Mouse (Mus musculus): ENCODE data around the gene L3mbtl1.

- no peak for TF ChIP-seq TCF12 (IDR thresholded peaks at IDR 0.05; ENCODE audit: insufficient read depth, poor library complexity, severe bottlenecking)
- no peak for TF ChIP-seq MAX (IDR thresholded peaks at IDR 0.05; ENCODE audit: low read depth)
- no peak for TF ChIP-seq POLR2A (IDR thresholded peaks at IDR 0.05; ENCODE audit: insufficient read length, low read depth)
- no peak for TF ChIP-seq USF1 (IDR thresholded peaks at IDR 0.05; ENCODE audit: low read depth)
- no peak for TF ChIP-seq MYOG (IDR thresholded peaks at IDR 0.05; ENCODE audit: control insufficient read depth in 1 of 3, insufficient read depth in 1 of 3, insufficient read length in 2 of 3, low read depth in 2 of 3)
- no peak for TF ChIP-seq POLR2AphosphoS2 (IDR thresholded peaks at IDR 0.05; ENCODE audit: insufficient read length, low read depth)
- TF ChIP-seq MYOD1 (IDR thresholded peaks at IDR 0.05; ENCODE audit: control insufficient read depth in 1 of 3, insufficient read length in 2 of 3, low read depth in 2 of 3), result no peak
- TF ChIP-seq REST (IDR thresholded peaks at IDR 0.05; ENCODE audit: insufficient read depth, insufficient read length), result no peak
- TF ChIP-seq E2F4 (IDR thresholded peaks at IDR 0.05; ENCODE audit: insufficient read depth), result no peak
- no peak for TF ChIP-seq SRF (IDR thresholded peaks at IDR 0.05; ENCODE audit: control insufficient read depth, insufficient read length, low read depth)
- no peak for TF ChIP-seq CEBPB (IDR thresholded peaks at IDR 0.05; ENCODE audit: insufficient read depth, poor library complexity, severe bottlenecking)
- no peak for TF ChIP-seq TCF3 (IDR thresholded peaks at IDR 0.05; ENCODE audit: insufficient read length, low read depth)
Measured at GRCm38 (mm10) chr2:162943931-162944330, 659 bp downstream of the L3mbtl1 start.

Measured in myocyte (in vitro differentiated cells).